Mouse (Mus musculus) midbrain, embryonic 10.5 days (tissue): ENCODE measurements around the gene Mrpl33. TPM values are rescaled to one million over a fixed set of nuclear protein-coding genes. Genes with fewer than 3 reads are reported as not detected.
"Not testable (repeated sequence)": the region's sequence is repeated elsewhere in the genome, so short reads cannot be mapped to it uniquely, and the experiment has no call there.

Experiments used
- DNase-seq: peaks from one replicate; pipeline ENCODE4 v3.0.0-alpha.2; 2017; ENCODE audit warnings: low spot score
- H3K27ac ChIP-seq: fragments of 300-500 bp; sonication (generic); replicated peaks from 2 replicates; pipeline ENCODE4 v1.5.1; 2016; ENCODE audit warnings: mild to moderate bottlenecking
- H3K27me3 ChIP-seq: fragments of 300-500 bp; sonication (generic); 2 replicates; pipeline ENCODE4 v1.6.1; 2016; ENCODE audit warnings: low read depth, mild to moderate bottlenecking; ENCODE audit not compliant: poor library complexity, severe bottlenecking
- H3K36me3 ChIP-seq: fragments of 300-500 bp; sonication (generic); 2 replicates; pipeline ENCODE4 v1.6.1; 2016; ENCODE audit warnings: mild to moderate bottlenecking, moderate library complexity
- H3K4me1 ChIP-seq: fragments of 300-500 bp; sonication (generic); 2 replicates; pipeline ENCODE4 v1.6.1; 2016
- H3K4me3 ChIP-seq: fragments of 300-500 bp; sonication (generic); 2 replicates; pipeline ENCODE4 v1.5.1; 2016; ENCODE audit warnings: mild to moderate bottlenecking, moderate library complexity
- H3K9me3 ChIP-seq: fragments of 300-500 bp; sonication (generic); replicated peaks from 2 replicates; pipeline ENCODE4 v1.6.1; 2016; ENCODE audit warnings: mild to moderate bottlenecking
- WGBS: fragments of 180-500 bp; shearing (Covaris S2); methylation state at CpG from one replicate; pipeline ENCODE4 v1.1.7; 2016; 5-methylcytosine and 5-hydroxymethylcytosine counted together
- polyA plus RNA-seq: library from polyadenylated mRNA; unstranded; fragments of >200 nt; fragmentation: Nextera tagmentation; extraction: Ambion mirVana; gene quantifications from 2 replicates; pipeline ENCODE4 v1.2.1, GENCODE M21; 2016

The Mrpl33 gene
- polyA plus RNA-seq, 1 experiment from 2014 or later, result 233 TPM

- WGBS, result 93% methylated on average over 8 of the region's 8 CpGs
- Histone ChIP-seq H3K36me3 (peaks cover 10% of the 10 kb centered on the region; the same call in 1 of the 2 replicates), H3K4me3 (no peak overlapping the region), H3K27ac (no peak overlapping the region; the same call in 1 of the 2 replicates), H3K4me1 (0 out of 2 replicates have a peak, but pooled peaks cover 9% of the 10 kb centered on the region), H3K9me3 (no peaks in the 10 kb centered on the region), H3K27me3 (no peaks in the 10 kb centered on the region)
- no peak for DNase-seq
Measured at GRCm38 (mm10) chr5:31628555-31628954, 31.8 kb downstream of the Mrpl33 start.

- Histone ChIP-seq H3K9me3 (no peaks in the 10 kb centered on the region), H3K4me1 (peaks cover 19% of the 10 kb centered on the region), H3K27me3 (no peaks in the 10 kb centered on the region), H3K4me3 (no peak overlapping the region), H3K27ac (peak overlapping the region; percentile 33; the same call in 1 of the 2 replicates), H3K36me3 (peaks cover 8% of the 10 kb centered on the region; the same call in 1 of the 2 replicates)
- WGBS, result 73% methylated on average over 5 of the region's 5 CpGs
- DNase-seq, result no peak
Measured at GRCm38 (mm10) chr5:31630064-31630463, 33.3 kb downstream of the Mrpl33 start.

- not testable (repeated sequence) for H3K9me3 ChIP-seq, H3K27me3 ChIP-seq, H3K36me3 ChIP-seq, H3K4me3 ChIP-seq, H3K27ac ChIP-seq, DNase-seq
- 98% methylated on average over 4 of the region's 4 CpGs for WGBS
- peaks cover 30% of the 10 kb centered on the region for H3K4me1 ChIP-seq
Measured at GRCm38 (mm10) chr5:31631169-31631568, 34.4 kb downstream of the Mrpl33 start.

- no peaks in the 10 kb centered on the region for H3K9me3 ChIP-seq
Measured at GRCm38 (mm10) chr5:31634161-31634560, 37.4 kb downstream of the Mrpl33 start.

GRCm38 (mm10) chr5:31634679-31635078 is 37.9 kb downstream of the Mrpl33 start:
- Histone ChIP-seq H3K36me3 (peaks cover 4% of the 10 kb centered on the region; the same call in 1 of the 2 replicates), H3K27me3 (no peaks in the 10 kb centered on the region), H3K4me3 (no peak overlapping the region), H3K27ac (no peak overlapping the region), H3K4me1 (peaks cover 39% of the 10 kb centered on the region), H3K9me3 (no peaks in the 10 kb centered on the region)
- WGBS, result 39% methylated on average over 5 of the region's 5 CpGs
- no peak for DNase-seq

More at GRCm38 (mm10) chr5:31634161-31634560, 37.4 kb downstream of the Mrpl33 start:
- 52% methylated on average over 4 of the region's 4 CpGs for WGBS
- Histone ChIP-seq H3K27me3 (no peaks in the 10 kb centered on the region), H3K27ac (0 out of 2 replicates have a peak overlapping the region, but pooled peaks have one; percentile 23), H3K36me3 (peaks cover 4% of the 10 kb centered on the region; the same call in 1 of the 2 replicates), H3K4me1 (peaks cover 39% of the 10 kb centered on the region), H3K4me3 (no peak overlapping the region)
- no peak for DNase-seq

GRCm38 (mm10) chr5:31636636-31637253 is 40.0 kb downstream of the Mrpl33 start:
- H3K27ac ChIP-seq, result peak overlapping the region; percentile 23; the same call in 1 of the 2 replicates
- H3K4me1 ChIP-seq, result peaks cover 33% of the 10 kb centered on the region
- no peaks in the 10 kb centered on the region for H3K27me3 ChIP-seq
- no peaks in the 10 kb centered on the region for H3K9me3 ChIP-seq
- DNase-seq, result no peak
- 62% methylated on average over 9 of the region's 9 CpGs for WGBS
- no peak overlapping the region for H3K4me3 ChIP-seq
- H3K36me3 ChIP-seq, result peaks cover 3% of the 10 kb centered on the region; the same call in 1 of the 2 replicates

- 98% methylated on average over 2 of the region's 2 CpGs for WGBS
- H3K36me3 ChIP-seq, result no peaks in the 10 kb centered on the region
- no peak for DNase-seq
- H3K4me1 ChIP-seq, result peaks cover 18% of the 10 kb centered on the region
- no peaks in the 10 kb centered on the region for H3K27me3 ChIP-seq
- H3K9me3 ChIP-seq, result no peaks in the 10 kb centered on the region
- H3K27ac ChIP-seq, result no peak overlapping the region
- H3K4me3 ChIP-seq, result no peak overlapping the region
Measured at GRCm38 (mm10) chr5:31640542-31640941, 43.8 kb downstream of the Mrpl33 start.

GRCm38 (mm10) chr5:31642300-31642699 is 45.6 kb downstream of the Mrpl33 start:
- no peaks in the 10 kb centered on the region for H3K9me3 ChIP-seq
- no peak overlapping the region for H3K4me3 ChIP-seq
- no peaks in the 10 kb centered on the region for H3K36me3 ChIP-seq
- no peak overlapping the region for H3K27ac ChIP-seq
- no peaks in the 10 kb centered on the region for H3K27me3 ChIP-seq
- no peak for DNase-seq
- WGBS, result 92% methylated on average over 3 of the region's 3 CpGs
- H3K4me1 ChIP-seq, result peaks cover under 1% of the 10 kb centered on the region; the same call in 1 of the 2 replicates

- Histone ChIP-seq H3K27ac (no peak overlapping the region), H3K36me3 (no peaks in the 10 kb centered on the region), H3K9me3 (no peaks in the 10 kb centered on the region), H3K27me3 (no peaks in the 10 kb centered on the region), H3K4me3 (no peak overlapping the region), H3K4me1 (no peaks in the 10 kb centered on the region)
- no peak for DNase-seq
- WGBS, result 91% methylated on average over 4 of the region's 4 CpGs
Measured at GRCm38 (mm10) chr5:31644272-31644671, 47.5 kb downstream of the Mrpl33 start.

GRCm38 (mm10) chr5:31644847-31645246 is 48.1 kb downstream of the Mrpl33 start:
- no peaks in the 10 kb centered on the region for H3K4me1 ChIP-seq
- no peaks in the 10 kb centered on the region for H3K27me3 ChIP-seq
- 93% methylated on average over 6 of the region's 6 CpGs for WGBS
- DNase-seq, result no peak
- no peak overlapping the region for H3K27ac ChIP-seq
- no peak overlapping the region for H3K4me3 ChIP-seq
- no peaks in the 10 kb centered on the region for H3K36me3 ChIP-seq
- no peaks in the 10 kb centered on the region for H3K9me3 ChIP-seq

GRCm38 (mm10) chr5:31645798-31646197 is 49.1 kb downstream of the Mrpl33 start:
- DNase-seq, result no peak
- no peaks in the 10 kb centered on the region for H3K27me3 ChIP-seq
- H3K4me3 ChIP-seq, result no peak overlapping the region
- 93% methylated on average over 6 of the region's 6 CpGs for WGBS
- no peaks in the 10 kb centered on the region for H3K4me1 ChIP-seq
- no peaks in the 10 kb centered on the region for H3K9me3 ChIP-seq
- no peak overlapping the region for H3K27ac ChIP-seq
- H3K36me3 ChIP-seq, result no peaks in the 10 kb centered on the region

GRCm38 (mm10) chr5:31646574-31646973 is 49.8 kb downstream of the Mrpl33 start:
- Histone ChIP-seq H3K36me3 (no peaks in the 10 kb centered on the region), H3K4me3 (no peak overlapping the region), H3K27ac (no peak overlapping the region), H3K9me3 (no peaks in the 10 kb centered on the region), H3K27me3 (no peaks in the 10 kb centered on the region), H3K4me1 (no peaks in the 10 kb centered on the region)
- WGBS, result 88% methylated on average over 6 of the region's 6 CpGs
- no peak for DNase-seq

GRCm38 (mm10) chr5:31647327-31647726 is 50.6 kb downstream of the Mrpl33 start:
- Histone ChIP-seq H3K27me3 (no peaks in the 10 kb centered on the region), H3K4me1 (no peaks in the 10 kb centered on the region), H3K4me3 (no peak overlapping the region), H3K36me3 (no peaks in the 10 kb centered on the region), H3K27ac (no peak overlapping the region), H3K9me3 (no peaks in the 10 kb centered on the region)
- DNase-seq, result no peak
- WGBS, result 88% methylated on average over 2 of the region's 2 CpGs
